Mouse (Mus musculus): Measurements from ENCODE around the gene Polr3c. TPM values are rescaled to one million over a fixed set of nuclear protein-coding genes. Genes with fewer than 3 reads are reported as not detected.
A peak's percentile ranks its signal among the peaks of the same experiment; 100 is the strongest.
"Not testable (repeated sequence)": the region's sequence is repeated elsewhere in the genome, so short reads cannot be mapped to it uniquely, and the experiment has no call there.

Polr3c gene
- polyA plus RNA-seq, 1 experiment from 2014 or later, result 35.5 TPM

DNA sequence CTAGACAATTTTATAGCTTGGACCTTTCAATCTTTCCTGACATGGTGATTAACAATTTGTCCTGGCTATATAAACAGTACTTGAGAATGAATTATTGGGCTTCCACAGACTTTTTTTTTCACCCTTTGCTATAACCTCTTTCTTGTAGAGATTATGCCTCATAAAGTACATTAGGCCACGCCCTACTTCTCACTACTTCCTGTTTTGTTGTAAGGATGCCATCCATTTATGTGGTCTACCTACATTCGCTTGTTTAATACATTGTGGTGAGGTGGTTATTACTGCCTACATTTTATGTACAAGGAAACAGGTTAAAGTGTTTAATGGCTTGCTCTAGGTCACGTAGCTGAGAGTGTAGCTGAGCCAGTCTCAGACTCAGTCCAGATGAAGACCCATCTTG, 52.3 kb downstream of the Polr3c start:
- Histone ChIP-seq H3K4me3 (no peak overlapping the region), H3K9ac (no peak overlapping the region), H3K4me1 (peaks cover 5% of the 10 kb centered on the region), H3K9me3 (no peaks in the 10 kb centered on the region), H3K27ac (no peak overlapping the region), H3K36me3 (no peaks in the 10 kb centered on the region), H3K27me3 (peaks cover 13% of the 10 kb centered on the region; the same call in 1 of the 2 replicates), H3K4me2 (replicated peaks) (no peak overlapping the region)
- WGBS, result 84% methylated on average over 3 of the region's 3 CpGs
- no peak for ATAC-seq (ENCODE audit: insufficient number of reproducible peaks, insufficient read depth, low FRiP score, low TSS enrichment)

DNA sequence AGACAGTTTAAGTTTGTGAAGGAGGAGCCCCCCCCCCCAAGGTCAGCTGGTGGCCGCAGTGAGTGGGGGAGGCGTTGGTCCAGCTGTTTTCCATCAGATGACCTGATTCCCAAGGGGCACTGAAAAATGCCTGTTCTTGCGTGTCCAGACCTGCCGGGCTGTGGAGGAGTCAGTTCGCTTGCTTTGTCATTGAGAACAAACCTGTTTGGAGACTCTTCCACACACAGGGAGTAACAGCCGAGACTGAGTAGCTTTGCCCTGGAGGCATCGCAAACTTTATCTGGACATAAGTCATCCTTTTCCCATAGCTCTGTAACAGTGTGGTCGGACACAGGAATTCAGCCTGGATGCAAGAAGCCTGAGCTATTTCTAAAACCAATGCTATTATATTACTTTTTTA, 53.0 kb downstream of the Polr3c start:
- ATAC-seq (ENCODE audit: insufficient number of reproducible peaks, insufficient read depth, low FRiP score, low TSS enrichment), result no peak
- WGBS, result 15% methylated on average over 8 of the region's 8 CpGs
- H3K27me3 ChIP-seq, result peaks cover 8% of the 10 kb centered on the region; the same call in 1 of the 2 replicates
- peaks cover 5% of the 10 kb centered on the region for H3K4me1 ChIP-seq
- H3K9me3 ChIP-seq, result no peaks in the 10 kb centered on the region
- no peak overlapping the region for H3K9ac ChIP-seq
- no peaks in the 10 kb centered on the region for H3K36me3 ChIP-seq
- peak overlapping the region; percentile 63 for H3K27ac ChIP-seq
- 0 out of 2 replicates have a peak overlapping the region, but pooled peaks have one; percentile 20 for H3K4me2 ChIP-seq (replicated peaks)
- H3K4me3 ChIP-seq, result no peak overlapping the region

DNA sequence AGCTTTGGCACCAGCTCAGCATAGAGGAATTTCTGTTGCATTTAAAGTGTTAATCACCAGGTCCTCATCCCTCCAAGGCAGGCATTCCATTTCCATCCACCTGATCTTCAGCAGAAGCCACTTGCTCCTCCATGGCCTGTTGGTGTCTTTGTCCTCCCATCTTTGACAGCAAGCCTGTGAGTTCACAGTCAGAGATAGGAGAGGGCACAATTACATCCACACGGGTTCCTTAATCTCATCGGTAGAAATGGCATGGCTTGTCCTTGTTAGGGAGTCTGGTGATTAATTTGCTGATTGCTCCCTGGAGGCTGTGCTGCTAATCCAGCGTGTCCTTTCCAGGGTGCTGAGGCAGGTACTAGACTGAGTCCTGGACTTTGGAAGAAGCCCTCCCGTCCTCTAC, 53.9 kb downstream of the Polr3c start:
- H3K9ac ChIP-seq, result no peak overlapping the region
- H3K4me3 ChIP-seq, result no peak overlapping the region
- peaks cover 5% of the 10 kb centered on the region for H3K4me1 ChIP-seq
- ATAC-seq (ENCODE audit: insufficient number of reproducible peaks, insufficient read depth, low FRiP score, low TSS enrichment), result no peak
- 62% methylated on average over 4 of the region's 4 CpGs for WGBS
- H3K9me3 ChIP-seq, result no peaks in the 10 kb centered on the region
- H3K27ac ChIP-seq, result no peak overlapping the region
- no peak overlapping the region for H3K4me2 ChIP-seq (replicated peaks)
- no peaks in the 10 kb centered on the region for H3K36me3 ChIP-seq
- H3K27me3 ChIP-seq, result 0 out of 2 replicates have a peak, but pooled peaks cover 3% of the 10 kb centered on the region

DNA sequence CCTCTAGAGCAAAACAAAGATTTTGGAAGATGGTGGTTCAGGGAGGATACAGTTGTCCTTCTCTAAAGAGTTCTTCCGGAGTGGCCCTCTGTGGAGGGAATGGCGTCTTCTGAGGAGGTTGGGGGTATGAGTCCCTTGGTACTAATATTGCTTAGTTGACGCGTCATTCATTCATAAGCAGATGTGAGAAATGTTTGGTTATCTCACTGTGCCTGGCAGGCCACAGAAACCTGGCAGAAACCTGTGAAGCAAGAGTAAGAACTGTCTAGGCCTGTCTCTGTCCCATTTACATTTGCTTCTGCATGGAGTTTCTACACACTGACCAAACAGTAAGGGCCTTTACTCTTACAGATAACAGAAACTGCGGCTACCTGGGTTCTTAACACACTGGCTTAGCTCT, 55.9 kb downstream of the Polr3c start:
- no peak for ATAC-seq (ENCODE audit: insufficient number of reproducible peaks, insufficient read depth, low FRiP score, low TSS enrichment)
- Histone ChIP-seq H3K9ac (no peak overlapping the region), H3K4me1 (peaks cover 5% of the 10 kb centered on the region), H3K4me3 (no peak overlapping the region), H3K27me3 (0 out of 2 replicates have a peak, but pooled peaks cover 3% of the 10 kb centered on the region), H3K4me2 (replicated peaks) (no peak overlapping the region), H3K36me3 (no peaks in the 10 kb centered on the region), H3K9me3 (no peaks in the 10 kb centered on the region), H3K27ac (no peak overlapping the region)
- WGBS, result 92% methylated on average over 5 of the region's 5 CpGs

DNA sequence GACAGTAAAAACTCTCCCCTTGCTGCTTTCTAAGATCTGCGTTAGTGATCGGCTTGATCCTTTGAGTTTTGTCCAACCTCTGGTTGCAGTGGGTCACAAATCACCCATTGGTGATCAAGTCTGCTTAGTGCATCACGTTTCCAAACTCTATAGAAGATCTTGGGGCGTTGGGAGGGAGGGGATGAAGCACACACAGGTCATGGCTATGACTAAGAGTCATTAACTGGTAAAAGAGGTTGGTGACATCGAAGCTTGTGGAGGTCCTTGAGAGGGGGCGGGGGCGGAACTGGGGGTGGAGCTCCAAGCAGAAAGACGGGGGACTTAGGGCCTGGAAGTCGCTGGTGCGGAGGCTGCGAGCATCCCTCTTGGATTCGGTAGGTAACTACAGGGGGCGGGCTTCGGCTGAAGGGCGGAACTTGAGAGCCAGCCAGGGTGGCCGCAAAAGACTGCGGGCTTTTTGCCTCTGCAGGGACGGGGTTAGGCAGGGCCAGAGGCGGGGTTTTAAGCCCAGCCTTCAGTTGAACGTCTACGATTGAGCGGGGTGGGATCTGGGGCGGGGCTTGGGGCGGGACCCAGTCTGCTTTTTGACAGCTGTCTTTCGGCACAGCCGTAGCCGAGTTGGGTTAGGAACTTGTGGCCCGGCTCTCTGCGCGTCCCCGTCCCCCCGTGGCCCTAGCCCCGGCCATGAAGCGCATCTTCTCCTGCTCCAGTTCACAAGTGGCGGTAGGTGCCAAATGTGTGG, 57.5 kb downstream of the Polr3c start, which contains the start of gene Ankrd35:
TSS of gene Ankrd35 (plus strand) at position 405 of the 742 bp plus-strand sequence.
- Histone ChIP-seq H3K4me2 (replicated peaks) (peak within 1 kb of the TSS; percentile 80), H3K9me3 (no peaks in the 10 kb centered on the region), H3K27me3 (0 out of 2 replicates have a peak, but pooled peaks cover 3% of the 10 kb centered on the region), H3K9ac (no peak within 1 kb of the TSS; the same call in 1 of the 2 replicates), H3K36me3 (no peaks in the 10 kb centered on the region), H3K4me1 (peaks cover 5% of the 10 kb centered on the region), H3K4me3 (peak within 1 kb of the TSS; percentile 36), H3K27ac (no peak within 1 kb of the TSS)
- peak; percentile 88 for ATAC-seq (ENCODE audit: insufficient number of reproducible peaks, insufficient read depth, low FRiP score, low TSS enrichment)
- 5% methylated on average over 33 of the region's 35 CpGs for WGBS

DNA sequence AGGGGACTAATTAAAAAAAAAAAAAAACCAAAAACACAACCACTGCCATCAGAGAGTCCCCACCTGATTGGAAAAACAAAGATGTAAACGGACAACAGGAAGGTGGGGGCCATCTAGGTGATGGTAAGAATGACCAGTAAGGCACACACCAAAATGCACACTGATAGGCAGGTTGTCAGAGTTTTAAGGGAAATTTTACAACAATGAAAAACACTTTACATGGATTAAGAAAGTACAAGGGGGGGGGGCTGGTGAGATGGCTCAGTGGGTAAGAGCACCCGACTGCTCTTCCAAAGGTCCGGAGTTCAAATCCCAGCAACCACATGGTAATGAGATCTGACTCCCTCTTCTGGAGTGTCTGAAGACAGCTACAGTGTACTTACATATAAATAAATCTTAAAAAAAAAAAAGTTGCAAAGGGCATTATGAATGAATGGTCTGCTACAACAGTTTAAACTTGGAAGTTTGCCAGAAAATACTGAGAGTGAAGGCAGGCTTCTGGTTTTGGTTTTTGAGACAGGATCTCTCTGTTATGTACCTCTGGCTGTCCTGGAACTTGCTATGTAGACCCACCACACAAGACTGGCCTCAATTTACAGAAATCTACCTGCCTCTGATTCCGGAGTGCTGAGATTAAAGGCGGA, 58.9 kb downstream of the Polr3c start:
- H3K9ac ChIP-seq, result no peak overlapping the region
- no peak for ATAC-seq (ENCODE audit: insufficient number of reproducible peaks, insufficient read depth, low FRiP score, low TSS enrichment)
- no peak overlapping the region for H3K27ac ChIP-seq
- no peaks in the 10 kb centered on the region for H3K9me3 ChIP-seq
- H3K4me3 ChIP-seq, result no peak overlapping the region
- H3K36me3 ChIP-seq, result no peaks in the 10 kb centered on the region
- no peak overlapping the region for H3K4me2 ChIP-seq (replicated peaks)
- H3K4me1 ChIP-seq, result peaks cover 7% of the 10 kb centered on the region
- WGBS, result 97% methylated on average over 5 of the region's 5 CpGs
- H3K27me3 ChIP-seq, result 0 out of 2 replicates have a peak, but pooled peaks cover 3% of the 10 kb centered on the region

DNA sequence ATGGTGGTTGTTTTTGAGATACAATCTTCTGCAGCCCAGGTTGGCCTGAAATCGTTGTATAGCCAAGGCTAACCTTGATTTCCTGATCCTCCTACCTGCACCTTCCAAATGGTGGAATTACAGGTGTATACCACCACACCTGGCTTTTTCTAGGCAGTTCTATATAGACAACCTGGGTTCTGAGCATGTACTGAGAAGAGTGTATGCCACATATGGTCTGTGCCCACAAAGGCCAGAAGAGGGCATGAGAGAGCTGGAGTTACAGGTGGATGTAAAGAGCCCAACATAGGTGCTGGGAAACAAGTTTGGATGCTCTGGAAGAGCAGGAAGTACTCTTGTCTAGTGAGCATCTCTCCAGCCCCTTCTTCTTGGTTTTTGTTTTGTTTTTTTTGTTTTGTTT, 60.1 kb downstream of the Polr3c start:
- Histone ChIP-seq H3K27me3 (0 out of 2 replicates have a peak, but pooled peaks cover 3% of the 10 kb centered on the region), H3K36me3 (no peaks in the 10 kb centered on the region), H3K4me3 (no peak overlapping the region), H3K4me1 (peaks cover 17% of the 10 kb centered on the region), H3K9ac (no peak overlapping the region), H3K9me3 (no peaks in the 10 kb centered on the region), H3K4me2 (replicated peaks) (no peak overlapping the region), H3K27ac (no peak overlapping the region)
- ATAC-seq (ENCODE audit: insufficient number of reproducible peaks, insufficient read depth, low FRiP score, low TSS enrichment), result no peak
- WGBS, result 34% methylated on average over 1 of the region's 1 CpGs

DNA sequence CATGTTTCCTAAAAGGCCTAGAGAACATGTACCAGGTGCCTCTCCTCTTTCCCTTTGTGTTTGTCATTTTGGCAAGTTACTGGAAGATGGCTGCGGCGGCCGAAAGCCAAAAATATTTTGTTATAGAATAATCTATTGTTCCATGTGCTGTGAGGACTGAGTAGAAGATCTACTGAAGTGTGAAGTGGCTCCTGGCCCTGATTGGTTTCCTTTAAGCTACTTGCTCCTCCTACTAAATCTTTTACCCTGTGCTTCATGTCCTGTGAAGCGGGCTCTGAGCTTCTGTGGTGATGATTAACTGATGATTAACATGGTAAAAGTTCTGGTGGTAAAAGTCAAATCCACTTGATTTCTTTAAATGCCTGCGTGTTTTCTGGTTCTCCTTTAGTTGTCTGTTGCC, 60.5 kb downstream of the Polr3c start:
- H3K27me3 ChIP-seq, result 0 out of 2 replicates have a peak, but pooled peaks cover 3% of the 10 kb centered on the region
- H3K9me3 ChIP-seq, result no peaks in the 10 kb centered on the region
- no peak overlapping the region for H3K4me2 ChIP-seq (replicated peaks)
- no peak overlapping the region for H3K4me3 ChIP-seq
- no peak for ATAC-seq (ENCODE audit: insufficient number of reproducible peaks, insufficient read depth, low FRiP score, low TSS enrichment)
- no peak overlapping the region for H3K9ac ChIP-seq
- peaks cover 17% of the 10 kb centered on the region for H3K4me1 ChIP-seq
- H3K36me3 ChIP-seq, result no peaks in the 10 kb centered on the region
- WGBS, result 91% methylated on average over 5 of the region's 5 CpGs
- H3K27ac ChIP-seq, result no peak overlapping the region

DNA sequence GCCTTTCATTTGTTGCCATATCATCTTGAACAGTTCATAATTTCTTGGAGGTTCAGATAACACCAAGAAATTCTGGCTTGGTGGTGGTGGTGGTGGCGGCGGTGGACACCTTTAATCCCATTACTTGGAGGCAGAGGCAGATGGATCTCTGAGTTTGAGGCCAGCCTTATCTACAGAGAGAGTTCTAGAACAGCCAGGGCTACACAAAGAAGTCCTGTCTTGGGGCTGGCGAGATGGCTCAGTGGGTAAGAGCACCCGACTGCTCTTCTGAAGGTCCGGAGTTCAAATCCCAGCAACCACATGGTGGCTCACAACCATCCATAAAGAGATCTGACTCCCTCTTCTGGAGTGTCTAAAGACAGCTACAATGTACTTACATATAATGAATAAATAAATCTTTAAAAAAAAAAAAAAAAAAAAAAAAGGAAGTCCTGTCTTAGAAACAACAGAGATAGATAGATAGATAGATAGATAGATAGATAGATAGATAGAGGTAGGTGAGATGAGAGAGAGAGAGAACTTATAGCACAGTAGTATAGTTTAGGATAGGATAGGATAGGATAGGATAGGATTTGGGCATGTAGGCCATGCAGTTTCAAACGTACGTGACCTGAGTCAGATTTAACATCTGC, 61.6 kb downstream of the Polr3c start:
- not testable (repeated sequence) for H3K27me3 ChIP-seq; ATAC-seq (ENCODE audit: insufficient number of reproducible peaks, insufficient read depth, low FRiP score, low TSS enrichment); H3K36me3 ChIP-seq; H3K9me3 ChIP-seq; H3K4me3 ChIP-seq; H3K9ac ChIP-seq; H3K4me2 ChIP-seq (replicated peaks); H3K27ac ChIP-seq
- WGBS, result 86% methylated on average over 7 of the region's 7 CpGs
- peaks cover 17% of the 10 kb centered on the region for H3K4me1 ChIP-seq

DNA sequence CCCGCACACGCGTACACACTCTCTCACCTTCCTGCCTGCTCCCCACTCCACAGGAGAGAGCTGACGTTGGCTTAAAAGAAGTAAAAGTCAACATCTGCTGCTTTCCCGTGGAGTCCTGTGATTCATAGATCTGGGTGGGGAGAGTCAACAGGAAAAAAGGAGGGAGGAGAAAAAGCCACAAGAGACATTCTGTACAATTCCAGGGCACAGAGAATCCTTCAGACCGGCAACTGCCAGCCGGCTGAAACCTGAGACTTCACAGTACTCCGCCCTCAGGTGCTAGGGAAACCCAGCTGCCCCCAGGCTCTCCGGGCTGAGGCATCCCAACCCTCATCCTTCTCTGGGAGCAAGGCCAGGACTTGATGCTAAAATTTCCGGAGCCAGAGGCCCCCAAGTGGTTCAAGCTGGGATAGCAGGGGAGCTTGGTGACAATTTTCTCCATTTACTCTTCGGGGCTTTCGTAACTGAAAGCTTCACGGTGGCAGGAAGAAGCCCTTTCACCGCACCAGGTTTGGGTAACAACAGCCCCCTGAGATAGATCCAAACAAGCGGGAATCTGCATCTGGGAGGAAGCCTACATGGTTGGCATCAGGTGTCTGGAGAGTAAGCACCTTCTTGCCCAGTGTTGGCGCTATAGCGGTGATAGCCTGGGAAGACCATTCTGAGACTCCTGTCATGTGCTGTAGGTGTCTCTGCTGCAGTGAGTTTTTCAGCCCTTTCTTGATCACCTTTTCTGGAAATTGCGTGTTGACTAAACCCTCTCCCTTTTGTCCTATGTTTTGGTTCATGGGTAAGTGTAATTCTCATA, 63.8 kb downstream of the Polr3c start:
- Histone ChIP-seq H3K9ac (peak overlapping the region; percentile 45; the same call in 1 of the 2 replicates), H3K27ac (peak overlapping the region; percentile 82), H3K4me2 (replicated peaks) (peak overlapping the region; percentile 51), H3K36me3 (no peaks in the 10 kb centered on the region), H3K4me3 (peak overlapping the region; percentile 19), H3K9me3 (no peaks in the 10 kb centered on the region), H3K27me3 (no peaks in the 10 kb centered on the region), H3K4me1 (peaks cover 17% of the 10 kb centered on the region)
- 7% methylated on average over 18 of the region's 18 CpGs for WGBS
- peak; percentile 91 for ATAC-seq (ENCODE audit: insufficient number of reproducible peaks, insufficient read depth, low FRiP score, low TSS enrichment)

DNA sequence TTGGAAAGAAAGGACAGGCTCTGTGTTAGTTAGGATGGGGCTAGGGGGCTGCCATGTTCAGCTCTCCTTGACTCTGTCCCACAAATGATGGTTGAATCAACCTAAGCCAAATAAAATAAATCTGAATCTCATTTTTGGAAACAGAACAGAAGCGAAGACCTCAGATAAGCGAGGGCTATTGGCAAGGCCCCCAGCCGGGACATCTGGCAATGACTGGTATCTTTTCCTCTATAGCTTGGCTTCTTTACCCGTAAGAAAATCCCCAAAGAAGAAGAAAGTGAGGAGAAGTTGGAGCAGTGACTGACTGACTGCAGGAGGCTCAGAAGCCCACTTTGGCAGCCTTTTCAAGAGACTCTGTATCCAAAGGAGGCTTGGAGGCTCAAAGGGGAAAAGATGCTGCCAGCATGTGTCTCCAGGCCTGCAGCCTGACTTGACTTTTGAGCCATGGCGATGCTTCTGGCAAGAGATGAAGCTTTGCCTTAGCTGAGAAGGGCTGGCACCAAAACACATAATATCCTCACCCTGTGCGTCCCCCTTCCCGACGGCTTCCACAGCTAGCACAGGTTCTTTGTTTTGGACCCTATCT, 64.6 kb downstream of the Polr3c start:
- Histone ChIP-seq H3K27me3 (no peaks in the 10 kb centered on the region), H3K4me3 (peak overlapping the region; percentile 19; the same call in 1 of the 2 replicates), H3K4me1 (peaks cover 17% of the 10 kb centered on the region), H3K4me2 (replicated peaks) (peak overlapping the region; percentile 51), H3K9me3 (no peaks in the 10 kb centered on the region), H3K9ac (0 out of 2 replicates have a peak overlapping the region, but pooled peaks have one; percentile 15), H3K27ac (peak overlapping the region; percentile 82), H3K36me3 (no peaks in the 10 kb centered on the region)
- 45% methylated on average over 8 of the region's 8 CpGs for WGBS
- no peak for ATAC-seq (ENCODE audit: insufficient number of reproducible peaks, insufficient read depth, low FRiP score, low TSS enrichment)
